Mouse (Mus musculus): ENCODE results near the gene Nudcd3.

DNA sequence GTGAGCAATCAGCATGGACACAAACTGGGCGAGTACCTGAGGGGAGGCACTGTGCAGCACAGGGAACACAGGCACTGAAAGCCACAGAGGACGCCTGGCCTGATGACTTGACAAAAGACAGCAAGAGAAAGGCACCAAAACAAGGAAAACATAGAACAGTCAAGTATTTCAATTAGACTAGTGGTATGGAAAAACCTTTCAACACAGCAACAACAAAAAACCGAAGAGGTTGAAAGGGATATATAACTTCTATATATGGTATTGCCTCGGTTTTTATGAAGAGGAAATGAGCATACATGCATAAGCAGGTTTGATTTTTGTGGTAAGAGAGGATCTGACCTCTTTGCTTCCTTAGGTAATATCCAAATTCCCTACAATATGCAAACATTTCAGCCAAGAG is 47.4 kb downstream of the Nudcd3 start:
- TF ChIP-seq CTCF (IDR thresholded peaks at IDR 0.05; ENCODE audit: borderline replicate concordance, insufficient read depth, low read depth, low read length) (no peak), POLR2A (IDR thresholded peaks at IDR 0.05; ENCODE audit: borderline replicate concordance, insufficient read depth, low read length) (no peak)

Measured in cerebellum, adult 2 months (tissue).